Mouse (Mus musculus) large intestine, adult 2 months (tissue): ENCODE measurements around the gene Acot13. TPM values are rescaled to one million over a fixed set of nuclear protein-coding genes. Genes with fewer than 3 reads are reported as not detected.
A peak's percentile ranks its signal among the peaks of the same experiment; 100 is the strongest.
"Not testable (repeated sequence)": the region's sequence is repeated elsewhere in the genome, so short reads cannot be mapped to it uniquely, and the experiment has no call there.

Source experiments
- DNase-seq: peaks from one replicate; pipeline ENCODE4 v3.0.0-alpha.2; 2012; ENCODE audit warnings: low read depth, low spot score
- WGBS: fragments of 180-500 bp; shearing (Covaris S2); methylation state at CpG from one replicate; pipeline ENCODE4 v1.1.7; 2018; 5-methylcytosine and 5-hydroxymethylcytosine counted together
- polyA plus RNA-seq: library from polyadenylated mRNA; depleted of rRNA; stranded (reverse); fragments of >200 nt; gene quantifications from 2 replicates; pipeline ENCODE4 v1.2.3, GENCODE M21; 2012; rRNA removed

Gene Acot13
- polyA plus RNA-seq, 1 experiment: 57.4 TPM

DNA sequence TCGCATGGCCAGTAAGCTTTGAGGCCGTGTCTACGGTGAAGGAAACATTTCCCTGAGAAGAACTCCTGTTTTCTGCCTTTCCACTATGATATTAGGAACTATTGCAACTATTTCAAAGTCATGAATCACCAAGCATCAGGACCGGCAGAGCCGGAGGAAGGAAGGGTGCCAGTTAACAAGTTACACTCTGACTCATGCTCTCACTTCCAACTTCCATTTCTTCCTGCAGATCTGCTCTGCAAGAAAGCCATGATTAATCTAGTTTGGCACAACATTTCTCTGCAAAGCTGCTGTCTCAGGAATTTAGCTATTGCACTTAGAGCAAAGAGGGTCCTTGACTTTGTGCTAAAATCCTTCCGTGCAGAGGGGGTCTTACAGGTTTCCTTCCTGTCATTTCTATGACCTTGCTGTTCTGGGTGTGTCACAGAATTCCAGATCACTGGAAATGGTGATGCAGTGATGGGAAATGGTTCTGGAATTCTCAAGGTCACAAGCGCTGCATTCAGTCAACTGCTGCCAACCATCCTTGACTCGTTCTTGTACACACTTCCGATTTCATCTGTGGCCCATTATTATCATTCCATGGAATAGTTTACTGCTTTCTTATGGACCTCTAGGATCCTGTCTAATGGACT is 38.8 kb downstream of the Acot13 start:
- DNase-seq: no peak
- WGBS: 75% methylated on average over 9 of the region's 9 CpGs

DNA sequence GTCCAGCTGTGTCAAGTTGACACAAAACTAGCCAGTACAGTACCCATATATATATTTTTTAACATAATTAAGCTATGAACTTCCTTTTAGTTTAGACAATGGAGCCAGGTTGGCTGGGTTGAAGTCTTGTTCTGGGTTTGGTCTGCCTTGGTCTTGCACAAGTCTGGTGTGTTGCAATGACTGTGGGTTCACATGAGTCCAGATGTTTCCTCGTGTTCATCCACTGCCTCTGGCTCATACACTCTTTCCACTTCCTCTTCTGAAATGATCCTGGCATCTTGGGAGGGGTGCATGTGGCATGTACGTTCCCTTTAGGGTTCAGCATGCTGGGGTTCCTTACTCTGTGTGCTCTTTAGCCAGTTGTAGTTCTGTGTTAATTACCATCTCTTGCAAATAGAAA is 40.0 kb downstream of the Acot13 start:
- DNase-seq: no peak
- WGBS: 43% methylated on average over 2 of the region's 2 CpGs

DNA sequence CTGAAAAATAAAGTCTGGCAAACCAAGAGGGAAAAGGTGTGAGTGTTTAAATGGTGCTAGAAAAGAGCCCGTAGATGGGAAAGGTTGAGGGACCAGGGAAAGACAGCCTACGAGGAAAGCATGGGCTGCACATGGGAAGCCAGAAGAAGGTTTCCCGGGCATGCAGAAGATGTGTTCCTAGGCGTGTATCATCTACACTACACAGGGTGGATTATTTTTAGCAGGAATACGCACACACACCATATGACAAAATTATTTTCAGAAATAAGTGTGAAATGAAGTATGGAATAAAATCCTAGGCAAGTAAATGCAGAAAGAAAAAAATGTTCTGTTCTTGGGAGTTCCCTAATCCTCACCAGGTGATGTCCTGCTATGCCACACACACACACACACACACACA is 43.9 kb downstream of the Acot13 start:
- no peak for DNase-seq
- 90% methylated on average over 5 of the region's 5 CpGs for WGBS

DNA sequence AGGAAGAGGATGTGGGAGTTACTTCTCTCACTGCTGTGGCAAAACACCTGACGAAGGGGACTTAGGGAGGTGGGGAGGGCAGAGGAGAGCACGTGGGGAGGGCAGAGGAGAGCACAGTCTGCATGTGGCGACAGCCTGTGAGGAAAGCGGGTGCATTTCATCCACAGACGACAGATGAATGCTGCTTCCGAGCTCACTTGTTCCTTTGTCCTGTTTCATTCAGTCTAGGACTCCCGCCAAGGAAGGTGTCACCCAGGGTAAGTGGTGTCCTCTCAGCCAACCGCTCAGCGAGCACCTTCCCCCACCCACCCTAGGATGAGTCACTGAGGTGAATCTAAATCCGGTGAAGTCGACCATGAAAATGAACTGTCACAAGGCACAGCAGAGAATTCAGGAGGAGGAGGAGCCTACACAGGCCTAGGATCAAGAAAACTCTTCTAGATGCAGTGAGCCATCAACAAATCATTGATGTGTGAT is 45.3 kb downstream of the Acot13 start:
- no peak for DNase-seq
- WGBS: 65% methylated on average over 11 of the region's 11 CpGs

DNA sequence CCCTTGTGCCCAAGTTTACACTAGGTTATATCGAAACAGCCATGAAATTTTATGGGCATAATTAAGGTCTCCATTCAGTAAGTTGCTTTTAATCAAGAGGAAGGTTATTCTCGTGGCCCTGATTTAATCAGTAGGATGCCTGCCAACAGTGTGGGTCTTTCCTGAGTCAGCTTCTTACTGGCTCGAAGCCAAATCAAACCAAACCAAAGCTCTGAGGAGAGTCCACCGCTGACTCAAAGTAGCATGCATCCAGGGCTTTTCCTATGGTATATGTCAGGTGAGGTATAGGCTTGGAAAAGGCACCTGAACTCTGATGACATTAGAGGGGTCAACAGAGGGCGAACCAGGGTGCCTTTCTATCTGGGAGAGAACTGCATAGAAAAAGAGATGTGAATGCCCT is 49.4 kb downstream of the Acot13 start:
- DNase-seq: no peak
- 20% methylated on average over 5 of the region's 5 CpGs for WGBS

DNA sequence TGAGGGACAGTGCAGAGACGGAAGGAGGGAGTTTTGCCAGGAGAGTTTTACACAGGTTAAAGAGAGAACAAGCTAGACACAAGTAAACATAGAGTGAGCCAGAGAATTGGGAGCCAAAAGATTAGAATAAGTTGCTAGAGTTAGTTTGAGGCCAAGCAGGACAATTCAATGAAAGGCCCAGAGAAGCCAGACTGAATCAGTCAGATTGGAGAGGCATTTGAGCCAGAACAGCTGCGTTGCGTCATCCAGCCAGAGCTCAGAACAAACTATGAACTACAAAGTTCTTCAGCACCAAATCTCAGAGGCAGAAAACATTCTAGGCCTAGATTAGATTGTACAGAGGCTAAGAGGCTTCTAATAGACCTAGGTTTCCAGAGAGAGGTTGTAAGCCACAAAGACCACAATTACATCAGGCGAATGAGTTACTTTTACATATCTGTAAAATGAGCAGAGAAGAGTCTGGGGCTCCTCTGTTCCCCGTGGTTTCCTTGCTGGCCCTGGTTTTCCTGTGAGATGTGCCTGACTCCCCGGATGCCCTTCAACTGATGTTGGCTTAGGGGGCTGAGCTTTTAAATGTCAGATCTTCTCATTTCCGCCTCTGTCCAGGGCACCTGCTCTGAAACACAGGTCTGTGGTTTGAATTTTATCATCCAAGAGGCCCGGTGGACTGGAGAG is 52.5 kb downstream of the Acot13 start:
- WGBS: 83% methylated on average over 8 of the region's 8 CpGs
- DNase-seq: no peak

DNA sequence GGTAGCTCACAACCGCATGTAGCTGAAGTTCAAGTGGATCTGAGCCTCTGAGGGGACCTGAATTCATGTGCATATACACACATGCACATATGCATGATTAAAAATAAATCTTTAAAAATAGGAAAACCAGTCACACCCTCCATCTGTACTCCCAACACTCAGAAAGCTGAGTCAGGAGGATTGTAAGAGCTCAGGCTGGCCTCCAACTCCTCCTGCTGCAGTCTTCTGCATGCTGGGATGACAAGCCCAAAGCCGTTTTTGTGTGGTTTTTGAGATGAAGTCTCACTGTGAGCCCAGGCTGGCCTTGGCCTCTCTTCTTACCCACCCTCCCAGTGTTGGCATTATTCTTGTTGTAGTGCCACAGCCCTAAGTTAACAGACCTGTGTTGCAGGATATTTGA is 53.3 kb downstream of the Acot13 start:
- 83% methylated on average over 2 of the region's 2 CpGs for WGBS
- no peak for DNase-seq

DNA sequence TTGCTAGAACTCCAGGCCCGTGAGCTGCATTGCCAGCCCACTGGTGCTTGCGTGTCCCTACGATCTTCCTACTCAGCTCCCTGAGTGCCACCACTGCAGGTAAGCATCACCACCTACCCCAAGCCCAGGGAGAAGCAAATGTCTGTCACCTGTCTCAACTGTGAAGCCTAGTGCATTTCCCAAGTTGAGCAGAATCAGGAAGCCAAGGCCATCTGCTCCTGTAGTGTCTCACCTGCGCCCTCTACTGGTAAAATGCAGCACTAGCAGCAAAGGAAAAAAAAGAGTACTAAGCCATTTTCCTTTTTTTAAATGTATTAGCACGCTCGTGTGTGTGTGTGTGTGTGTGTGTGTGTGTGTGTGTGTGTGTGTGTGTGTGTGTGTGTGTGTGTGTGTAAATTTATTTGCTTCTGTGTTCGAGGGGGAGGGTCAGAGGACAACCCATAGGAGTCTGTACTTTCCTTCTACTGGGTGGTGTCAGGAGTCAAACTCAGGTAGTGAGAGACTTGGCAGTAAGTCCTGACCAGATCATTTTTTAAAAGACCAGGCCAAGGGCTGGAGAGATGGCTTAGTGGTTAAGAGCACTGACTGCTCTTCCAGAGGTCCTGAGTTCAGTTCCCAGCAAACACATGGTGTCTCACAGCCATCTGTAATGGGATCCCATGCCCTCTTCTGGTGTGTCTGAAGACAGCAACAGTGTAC is 55.0 kb downstream of the Acot13 start:
- WGBS: 42% methylated on average over 7 of the region's 7 CpGs

DNA sequence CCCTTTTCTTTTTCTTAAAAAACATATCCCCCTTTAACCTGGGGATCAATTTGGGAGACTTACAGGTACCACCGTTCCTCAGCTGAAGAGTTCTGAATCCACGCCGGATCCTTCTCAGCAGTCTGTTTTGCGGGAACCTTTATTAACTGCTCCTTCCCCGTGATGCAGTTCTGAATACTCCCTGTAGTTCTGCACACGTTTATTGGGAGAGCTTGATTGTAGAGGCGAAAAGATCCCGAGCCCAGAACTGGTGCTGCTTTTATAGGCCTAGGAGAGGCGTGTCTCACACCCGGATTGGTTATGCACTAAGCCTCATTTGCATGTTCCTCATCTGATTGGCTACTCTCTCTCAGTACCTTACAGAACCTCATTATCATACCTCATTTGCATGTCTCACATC is 59.9 kb downstream of the Acot13 start:
- 92% methylated on average over 10 of the region's 10 CpGs for WGBS
- not testable (repeated sequence) for DNase-seq

More for the DNA sequence above, 55.0 kb downstream of the Acot13 start:
- peak; percentile 52 for DNase-seq

Other genes with a start within 250 kb of the Acot13 start
- gene Ripor2, start 249.4 kb downstream of the Acot13 start, polyA plus RNA-seq: 2.7 and 3.5 TPM in 2 replicates
- gene Armh2, start 90.3 kb downstream of the Acot13 start, polyA plus RNA-seq: not detected in 2 replicates
- 5.9 and 9.1 TPM in 2 replicates for gene Gmnn, start 69.6 kb downstream of the Acot13 start, polyA plus RNA-seq
- gene BC005537, start 29.9 kb downstream of the Acot13 start, polyA plus RNA-seq: 23.9 and 29.0 TPM in 2 replicates
- gene Tdp2, start 139 bp upstream of the Acot13 start, polyA plus RNA-seq: 15.8 and 25.5 TPM in 2 replicates
- 1.6 and 3.6 TPM in 2 replicates for gene D130043K22Rik, start 13.6 kb upstream of the Acot13 start, polyA plus RNA-seq
- gene Aldh5a1, start 106.1 kb upstream of the Acot13 start, polyA plus RNA-seq: 3.4 and 5.3 TPM in 2 replicates
- 3.2 and 4.4 TPM in 2 replicates for gene Gpld1, start 111.6 kb upstream of the Acot13 start, polyA plus RNA-seq
- gene Mrs2, start 188.8 kb upstream of the Acot13 start, polyA plus RNA-seq: 11.0 and 22.5 TPM in 2 replicates
- 0.02 TPM in 1 of 2 replicates, not detected in the other for gene Dcdc2a, start 224.5 kb upstream of the Acot13 start, polyA plus RNA-seq